Mouse (Mus musculus): ENCODE measurements around the gene Dpy19l1.

Gene Dpy19l1

GRCm38 (mm10) chr9:24472514-24472913, 30.4 kb downstream of the Dpy19l1 start:
- DNase-seq (ENCODE audit: low spot score in 2 of 2) = no peak

GRCm38 (mm10) chr9:24470166-24470565, 32.8 kb downstream of the Dpy19l1 start:
- no peak for DNase-seq (ENCODE audit: low spot score in 2 of 2)

GRCm38 (mm10) chr9:24467186-24467585, 35.8 kb downstream of the Dpy19l1 start:
- DNase-seq (ENCODE audit: low spot score in 2 of 2) = no peak

DNA sequence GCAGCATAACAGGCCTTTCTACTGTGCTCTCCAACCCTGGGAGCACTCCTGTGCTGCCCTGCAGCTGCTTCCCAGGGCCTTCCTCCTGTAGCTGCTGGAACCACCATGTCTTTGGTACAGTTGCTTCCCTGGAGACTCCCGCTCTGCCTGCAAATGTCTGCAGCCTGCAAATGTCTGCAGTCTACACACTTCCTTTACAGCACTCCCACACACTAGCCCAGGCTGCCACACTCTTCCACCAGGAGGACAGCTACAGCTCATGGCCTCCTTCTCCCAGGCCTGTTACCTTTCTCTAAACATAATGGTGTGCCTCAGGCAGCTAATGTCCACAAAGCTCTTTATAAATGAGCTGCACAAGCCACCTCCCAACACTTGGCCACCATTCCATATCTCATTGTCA, 36.3 kb downstream of the Dpy19l1 start:
- DNase-seq (ENCODE audit: low spot score in 2 of 2) = no peak

DNA sequence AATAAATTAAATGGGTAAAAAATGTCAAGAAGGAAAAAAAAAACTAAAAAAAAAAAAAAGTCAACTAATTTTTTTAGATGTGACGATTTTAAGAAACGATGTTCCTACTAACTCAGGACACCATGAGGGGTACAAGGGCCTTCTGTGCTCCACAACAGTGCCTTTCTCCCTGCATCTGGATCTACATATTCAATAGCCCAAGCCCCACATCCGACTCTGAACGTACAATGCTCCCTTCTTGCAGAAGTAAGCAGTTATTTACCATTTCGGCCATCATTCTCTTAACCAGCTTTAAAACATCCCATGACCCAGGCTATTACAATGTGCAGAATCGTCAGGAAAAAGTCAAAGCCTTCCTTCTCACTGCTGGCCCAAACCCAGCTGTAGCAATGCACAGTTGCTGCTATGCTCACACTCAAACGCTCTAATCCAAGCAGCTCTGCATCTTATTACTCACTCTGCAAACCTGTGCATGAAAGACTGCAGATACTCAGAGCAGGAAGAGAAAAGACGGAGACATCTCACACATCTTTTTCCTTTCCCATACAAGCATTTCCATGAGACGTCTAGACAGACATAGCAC, 41.5 kb downstream of the Dpy19l1 start:
- DNase-seq (ENCODE audit: low spot score in 2 of 2) = no peak

- DNase-seq (ENCODE audit: low spot score in 2 of 2) = no peak
These were observed 49.1 kb downstream of the Dpy19l1 start for GRCm38 (mm10) chr9:24453833-24454232.

- no peak for DNase-seq (ENCODE audit: low spot score in 2 of 2)
These were observed 52.0 kb downstream of the Dpy19l1 start for GRCm38 (mm10) chr9:24450976-24451375.

- DNase-seq (ENCODE audit: low spot score in 2 of 2) = no peak
These were observed 52.4 kb downstream of the Dpy19l1 start for GRCm38 (mm10) chr9:24450524-24450923.

DNA sequence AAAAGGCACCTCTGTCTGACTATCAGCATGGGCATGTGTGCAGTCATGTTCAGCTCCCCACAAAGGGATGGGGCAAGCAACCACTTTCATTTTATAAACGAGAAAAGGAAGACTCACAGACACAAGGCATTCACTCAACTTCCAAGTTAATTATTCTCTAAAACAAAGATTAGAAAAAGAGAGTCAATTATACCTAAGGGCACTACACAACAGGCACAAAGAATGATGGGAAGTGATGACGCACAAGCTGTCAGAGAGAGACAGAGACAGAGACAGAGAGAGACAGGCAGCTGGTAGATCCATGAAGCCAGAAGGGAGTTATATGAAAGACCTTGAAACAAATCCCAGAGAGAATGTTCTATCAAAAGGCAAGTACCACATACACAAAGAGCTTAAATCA, 68.0 kb downstream of the Dpy19l1 start:
- DNase-seq (ENCODE audit: low spot score in 2 of 2) = no peak

GRCm38 (mm10) chr9:24429721-24430120, 73.2 kb downstream of the Dpy19l1 start:
- DNase-seq (ENCODE audit: low spot score in 2 of 2) = no peak

- DNase-seq (ENCODE audit: low spot score in 2 of 2) = no peak
These were observed 77.3 kb downstream of the Dpy19l1 start for GRCm38 (mm10) chr9:24425679-24426078.

DNA sequence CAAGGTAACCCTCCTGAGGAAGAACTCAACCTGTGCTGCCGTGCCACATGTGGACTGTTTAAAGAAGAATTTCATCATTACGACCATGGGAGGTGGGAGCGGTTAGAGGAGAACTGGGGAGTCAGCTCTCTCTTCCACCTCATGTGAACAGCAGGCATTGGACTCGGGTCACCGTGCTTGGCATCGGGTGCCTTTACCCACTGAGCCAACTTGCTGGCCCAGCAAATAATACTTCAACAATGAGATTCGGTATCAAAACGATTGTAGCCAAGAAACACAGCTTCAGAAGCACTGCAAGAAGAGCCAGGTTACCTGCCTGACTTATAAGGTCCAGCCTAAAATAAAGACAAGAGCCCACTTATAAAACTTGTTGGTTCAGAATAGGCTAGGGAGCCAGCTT, 79.7 kb downstream of the Dpy19l1 start:
- DNase-seq (ENCODE audit: low spot score in 2 of 2) = no peak

DNA sequence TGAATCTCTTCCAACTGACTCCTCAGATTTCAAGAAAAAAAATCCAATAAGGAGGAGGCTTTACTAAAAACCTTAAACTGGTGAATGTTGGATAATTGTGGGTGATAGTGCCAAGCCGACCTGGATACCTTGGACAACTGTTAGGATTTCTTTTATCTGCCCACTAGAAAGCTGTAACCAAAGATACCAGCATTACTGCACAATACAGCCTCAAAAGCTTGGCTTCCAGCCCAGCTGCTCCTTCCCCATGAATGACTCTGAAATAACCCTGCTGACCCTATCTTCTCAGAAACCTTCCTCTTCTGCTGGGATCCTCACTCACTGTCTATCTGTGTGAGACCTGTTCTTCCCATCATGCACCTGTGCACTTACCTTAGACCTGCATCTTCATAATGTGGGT, 81.1 kb downstream of the Dpy19l1 start:
- no peak for DNase-seq (ENCODE audit: low spot score in 2 of 2)

DNA sequence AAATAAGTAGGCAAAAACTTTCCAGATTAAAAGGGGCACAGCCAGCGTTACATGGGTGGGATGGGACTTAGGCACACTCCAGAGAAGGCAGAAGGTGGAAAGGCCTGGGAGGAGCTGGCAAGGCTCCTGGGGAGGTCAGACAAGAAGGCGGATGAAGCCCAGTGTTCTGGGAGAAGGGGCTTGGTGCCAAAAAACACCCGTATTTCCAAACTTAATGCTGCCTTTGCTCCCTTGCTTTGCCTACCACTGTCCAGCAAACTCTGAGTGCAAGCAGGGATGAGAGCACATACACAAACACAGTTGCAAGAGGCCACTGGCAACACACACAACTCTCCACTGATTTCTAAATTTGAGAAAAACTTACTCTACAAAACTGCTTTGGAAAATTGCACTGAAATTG, 81.7 kb downstream of the Dpy19l1 start:
- no peak for DNase-seq (ENCODE audit: low spot score in 2 of 2)

GRCm38 (mm10) chr9:24420144-24420543, 82.8 kb downstream of the Dpy19l1 start:
- DNase-seq (ENCODE audit: low spot score in 2 of 2) = no peak

DNA sequence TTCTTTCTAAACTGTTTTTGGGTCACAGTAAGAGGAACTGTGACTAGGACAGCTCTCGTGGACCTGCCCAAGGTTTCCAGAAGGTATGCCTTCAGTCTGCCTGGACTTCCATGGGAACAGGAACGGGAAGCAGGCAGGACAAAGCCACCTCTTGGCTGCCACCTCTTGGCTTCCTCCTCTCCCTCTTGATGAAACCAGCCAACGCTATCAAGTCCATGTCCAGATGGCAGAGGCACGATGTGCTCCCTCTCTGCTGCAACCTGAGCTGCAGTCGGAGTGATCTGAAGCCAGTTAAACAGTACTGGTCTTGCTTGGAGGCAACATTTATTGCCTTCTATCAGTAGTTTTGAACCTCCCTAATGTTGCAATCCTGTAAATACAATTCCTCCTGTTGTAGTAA, 84.7 kb downstream of the Dpy19l1 start:
- DNase-seq (ENCODE audit: low spot score in 2 of 2) = no peak

DNA sequence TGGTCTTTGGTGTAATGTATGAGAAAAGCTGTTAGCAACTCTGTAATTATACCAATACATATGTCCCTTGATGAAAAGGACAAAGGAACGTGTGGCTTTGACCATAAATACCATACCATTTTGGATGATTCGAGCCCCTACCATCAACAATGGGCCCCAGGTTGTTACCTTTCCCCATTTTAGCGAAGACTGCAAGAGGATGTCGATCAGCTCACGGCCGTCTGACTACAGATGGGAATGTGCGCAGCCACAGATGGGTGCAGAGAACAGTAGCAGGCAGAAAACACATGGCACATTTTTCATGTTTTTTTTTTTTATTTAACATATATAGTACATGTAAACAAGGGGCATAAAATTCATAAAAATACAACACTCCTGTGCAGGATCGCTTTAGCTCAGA, 91.5 kb downstream of the Dpy19l1 start:
- DNase-seq (ENCODE audit: low spot score in 2 of 2) = no peak

DNA sequence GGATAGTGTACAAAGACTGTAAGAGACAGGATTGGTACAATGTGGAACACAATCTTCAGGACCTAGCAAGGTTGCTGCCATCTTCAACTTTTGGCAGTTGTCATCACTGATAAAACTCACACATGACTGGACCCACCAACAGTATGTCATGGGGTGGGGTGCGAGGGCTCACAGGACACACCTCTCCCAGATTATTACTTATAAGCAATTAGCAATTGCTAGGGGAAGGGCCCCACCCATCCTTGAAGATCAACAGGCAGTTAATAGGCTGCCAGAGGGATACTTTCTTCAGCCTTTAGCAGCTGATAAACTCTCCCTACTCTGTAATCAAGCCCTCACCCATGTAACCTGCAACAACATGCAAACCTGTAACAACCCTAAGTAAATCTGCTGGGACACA, 92.5 kb downstream of the Dpy19l1 start:
- no peak for DNase-seq (ENCODE audit: low spot score in 2 of 2)

- no peak for DNase-seq (ENCODE audit: low spot score in 2 of 2)
These were observed 94.9 kb downstream of the Dpy19l1 start for GRCm38 (mm10) chr9:24407992-24408391.

GRCm38 (mm10) chr9:24394146-24394545, 108.8 kb downstream of the Dpy19l1 start:
- no peak for DNase-seq (ENCODE audit: low spot score in 2 of 2)

GRCm38 (mm10) chr9:24390807-24391370, 112.1 kb downstream of the Dpy19l1 start:
- DNase-seq (ENCODE audit: low spot score in 2 of 2) = no peak

- no peak for DNase-seq (ENCODE audit: low spot score in 2 of 2)
These were observed 115.7 kb downstream of the Dpy19l1 start for GRCm38 (mm10) chr9:24387230-24387629.

GRCm38 (mm10) chr9:24379321-24379720, 123.6 kb downstream of the Dpy19l1 start:
- DNase-seq (ENCODE audit: low spot score in 2 of 2) = no peak

- DNase-seq (ENCODE audit: low spot score in 2 of 2) = no peak
These were observed 124.1 kb downstream of the Dpy19l1 start for GRCm38 (mm10) chr9:24378848-24379247.

All from urinary bladder, postnatal 36 days (tissue).